7 mouse cellular contexts compared by ENCODE assay signal in the genomic region with DNA sequence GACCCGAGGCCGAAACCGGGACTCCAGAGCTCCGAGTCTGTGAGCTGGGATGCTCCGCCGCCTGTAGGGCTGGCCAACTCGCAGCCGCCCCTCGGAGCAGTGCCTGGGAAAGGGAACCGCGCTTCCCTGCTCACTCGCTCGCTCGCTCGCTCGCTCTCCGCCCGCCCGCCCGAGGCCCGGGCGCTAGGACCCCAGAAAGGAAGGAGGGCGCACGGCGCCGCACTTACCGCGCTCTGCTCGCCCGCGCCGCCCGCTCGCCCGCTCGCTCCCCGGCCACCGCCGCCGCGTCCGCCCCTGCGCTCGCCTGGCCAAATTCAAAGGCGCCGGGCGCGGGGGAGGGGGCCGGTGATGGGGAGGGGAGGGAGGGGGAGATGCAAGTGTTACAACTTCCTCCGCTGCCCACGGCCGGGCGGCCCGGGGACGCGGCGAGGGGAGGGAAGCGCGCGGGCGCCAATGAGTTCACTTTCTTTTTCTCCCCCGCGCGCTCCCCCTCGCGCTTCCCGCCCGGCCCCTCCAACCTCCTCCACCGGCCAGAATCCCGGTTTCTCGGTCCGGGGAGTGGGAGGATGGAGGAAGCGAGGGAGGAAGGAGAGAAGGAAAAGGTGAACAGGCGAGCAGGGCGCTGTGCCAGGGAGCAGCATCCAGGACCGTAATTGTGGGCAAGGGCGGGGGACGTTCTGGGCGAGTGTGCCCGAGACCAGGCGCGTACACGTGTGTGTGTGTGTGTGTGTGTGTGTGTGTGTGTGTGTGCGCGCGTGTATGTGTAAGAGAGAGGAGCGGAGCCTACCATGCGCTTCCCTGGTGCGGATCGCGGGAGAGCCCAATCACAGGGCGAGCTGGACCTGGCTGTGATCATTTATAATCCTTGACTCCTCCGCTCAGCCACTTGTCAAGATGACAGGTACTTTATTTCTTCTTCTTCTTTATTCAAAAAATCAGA. TPM values are rescaled to one million over a fixed set of nuclear protein-coding genes. Genes with fewer than 3 reads are reported as not detected.
A peak's percentile ranks its signal among the peaks of the same experiment; 100 is the strongest.
DNase-seq lines count a peak whose midpoint lies in the region; ATAC-seq lines count a peak whose summit lies in the region.

No protein-coding gene starts in this region.

- peak; percentile 86 for ATAC-seq in hindbrain, embryonic 12.5 days (ENCODE audit: low FRiP score)
- peak; percentile 79 for ATAC-seq in midbrain, embryonic 12.5 days (ENCODE audit: low FRiP score, low read depth)
- ATAC-seq in stomach, embryonic 15.5 days (ENCODE audit: insufficient read depth, low FRiP score, low read depth), result peak; percentile 63

- 1% methylated on average over 44 of the region's 93 CpGs for WGBS in hindbrain, embryonic 12.5 days
- under 1% methylated on average over 44 of the region's 93 CpGs for WGBS in midbrain, embryonic 12.5 days
- under 1% methylated on average over 46 of the region's 93 CpGs for WGBS in stomach, embryonic 15.5 days

- H3K9me3 ChIP-seq in hindbrain, embryonic 12.5 days (replicated peaks), result no peaks in the 10 kb centered on the region
- H3K9me3 ChIP-seq in midbrain, embryonic 12.5 days, result no peaks in the 10 kb centered on the region
- no peaks in the 10 kb centered on the region for H3K9me3 ChIP-seq in stomach, embryonic 15.5 days

- H3K36me3 ChIP-seq in hindbrain, embryonic 12.5 days, result no peaks in the 10 kb centered on the region
- H3K36me3 ChIP-seq in midbrain, embryonic 12.5 days, result no peaks in the 10 kb centered on the region
- H3K36me3 ChIP-seq in stomach, embryonic 15.5 days, result no peaks in the 10 kb centered on the region

- H3K27me3 ChIP-seq in hindbrain, embryonic 12.5 days, result peaks cover 38% of the 10 kb centered on the region
- H3K27me3 ChIP-seq in midbrain, embryonic 12.5 days, result peaks cover 44% of the 10 kb centered on the region
- H3K27me3 ChIP-seq in stomach, embryonic 15.5 days (replicated peaks), result 0 out of 2 replicates have a peak, but pooled peaks cover 6% of the 10 kb centered on the region

- H3K4me1 ChIP-seq in hindbrain, embryonic 12.5 days, result peaks cover 27% of the 10 kb centered on the region
- peaks cover 31% of the 10 kb centered on the region for H3K4me1 ChIP-seq in midbrain, embryonic 12.5 days
- H3K4me1 ChIP-seq in stomach, embryonic 15.5 days, result peaks cover 11% of the 10 kb centered on the region; the same call in 1 of the 2 replicates

- peak; percentile 81 for DNase-seq in ES-CJ7 (ENCODE audit: low read depth, low spot score)
- peak; percentile 60 for DNase-seq in adrenal gland, postnatal 14 days
- peak; percentile 54 for DNase-seq in forelimb bud, embryonic 11.5 days (ENCODE audit: low read depth, low spot score)
- DNase-seq in left cerebral cortex, postnatal 14 days (ENCODE audit: low spot score in 2 of 2), result peak; percentile 45 to 65

- intact Hi-C loops in left cerebral cortex, postnatal 14 days (cut with DNase I), result loop anchor here (5.0 to 10.0 kb wide), 3 partner anchors 178 to 621 kb away; no protein-coding TSS in a partner anchor

- H3K9ac ChIP-seq in hindbrain, embryonic 12.5 days, result peak overlapping the region; percentile 86
- H3K9ac ChIP-seq in midbrain, embryonic 12.5 days (replicated peaks), result peak overlapping the region; percentile 91
- H3K9ac ChIP-seq in stomach, embryonic 15.5 days, result peak overlapping the region; percentile 50

- H3K4me3 ChIP-seq in hindbrain, embryonic 12.5 days, result peak overlapping the region; percentile 77
- peak overlapping the region; percentile 82 for H3K4me3 ChIP-seq in midbrain, embryonic 12.5 days
- H3K4me3 ChIP-seq in stomach, embryonic 15.5 days (replicated peaks), result peak overlapping the region; percentile 78

- H3K4me2 ChIP-seq in hindbrain, embryonic 12.5 days (replicated peaks), result peak overlapping the region; percentile 85
- H3K4me2 ChIP-seq in midbrain, embryonic 12.5 days (replicated peaks), result peak overlapping the region; percentile 84
- peak overlapping the region; percentile 88 for H3K4me2 ChIP-seq in stomach, embryonic 15.5 days

- H3K27ac ChIP-seq in hindbrain, embryonic 12.5 days, result peak overlapping the region; percentile 76
- H3K27ac ChIP-seq in midbrain, embryonic 12.5 days (replicated peaks), result peak overlapping the region; percentile 94
- peak overlapping the region; percentile 72 for H3K27ac ChIP-seq in stomach, embryonic 15.5 days

RNA-seq across cellular contexts. Expression of gene Tenm3, which starts 0.5 kb away (rescaled TPM):
- 19.7 and 20.2 TPM in 2 replicates for total RNA-seq in adrenal gland, postnatal 14 days (2021)
- polyA plus RNA-seq in hindbrain, embryonic 12.5 days (2016; fragmentation: Nextera tagmentation; extraction: Ambion mirVana), result 52.8 and 53.1 TPM in 2 replicates
- 100 to 1,000 TPM in 1 of 2 experiments, 10 to 100 TPM in 1; 80.8 to 102 TPM for total RNA-seq in left cerebral cortex, postnatal 14 days (2021)
- polyA plus RNA-seq in midbrain, embryonic 12.5 days (2016; fragmentation: Nextera tagmentation; extraction: Ambion mirVana), result 63.9 and 75.9 TPM in 2 replicates
- polyA plus RNA-seq in stomach, embryonic 15.5 days (2015; fragmentation: Nextera tagmentation; extraction: Ambion mirVana), result 14.6 and 16.0 TPM in 2 replicates

Comparison
In these comparisons a context has a peak if more than half of its experiments do, and no peak if none do; other contexts are left out.
1. Peak in every context shown above with its lines: DNase-seq, ATAC-seq, H3K4me3 ChIP-seq and H3K27ac ChIP-seq.